Mouse (Mus musculus): Measurements from ENCODE around the gene Grhpr.

- no peak for TF ChIP-seq POLR2A (IDR thresholded peaks at IDR 0.05; ENCODE audit: low read depth, low read length)
- TF ChIP-seq CTCF (IDR thresholded peaks at IDR 0.05; ENCODE audit: borderline replicate concordance, insufficient read depth, low read length), result no peak
These were observed 9.4 kb downstream of the Grhpr start for GRCm38 (mm10) chr4:44990560-44990959.
